Mouse (Mus musculus): ENCODE results near the gene Unc13d. TPM values are rescaled to one million over a fixed set of nuclear protein-coding genes. Genes with fewer than 3 reads are reported as not detected.

The Unc13d gene
- total RNA-seq, 2 experiments from 2014 or later, result 1.5 to 2.0 TPM

- no peak for TF ChIP-seq CTCF (IDR thresholded peaks at IDR 0.05)
- peak overlapping the region; percentile 70 for H3K27ac ChIP-seq
- intact Hi-C loops (cut with DNase I), result no loop called here
- H3K4me3 ChIP-seq, result no peak overlapping the region
- no peak for DNase-seq (ENCODE audit: extremely low spot score in 1 of 2, low spot score in 2 of 2)
These were observed 20.4 kb downstream of the Unc13d start for GRCm38 (mm10) chr11:116057237-116057881.

GRCm38 (mm10) chr11:116055873-116056272 is 21.9 kb downstream of the Unc13d start:
- H3K27ac ChIP-seq, result no peak overlapping the region
- no peak overlapping the region for H3K4me3 ChIP-seq
- no peak for TF ChIP-seq CTCF (IDR thresholded peaks at IDR 0.05)
- intact Hi-C loops (cut with DNase I), result no loop called here
- DNase-seq (ENCODE audit: extremely low spot score in 1 of 2, low spot score in 2 of 2), result no peak

GRCm38 (mm10) chr11:116053510-116054229 is 24.1 kb downstream of the Unc13d start:
- H3K27ac ChIP-seq, result no peak overlapping the region
- H3K4me3 ChIP-seq, result no peak overlapping the region
- DNase-seq (ENCODE audit: extremely low spot score in 1 of 2, low spot score in 2 of 2), result no peak
- TF ChIP-seq CTCF (IDR thresholded peaks at IDR 0.05), result no peak
- intact Hi-C loops (cut with DNase I), result no loop called here

- H3K4me3 ChIP-seq, result no peak overlapping the region
- no peak for TF ChIP-seq CTCF (IDR thresholded peaks at IDR 0.05)
- intact Hi-C loops (cut with DNase I), result no loop called here
- no peak overlapping the region for H3K27ac ChIP-seq
- DNase-seq (ENCODE audit: extremely low spot score in 1 of 2, low spot score in 2 of 2), result no peak
These were observed 27.6 kb downstream of the Unc13d start for GRCm38 (mm10) chr11:116050196-116050595.

- DNase-seq (ENCODE audit: extremely low spot score in 1 of 2, low spot score in 2 of 2), result no peak
- H3K4me3 ChIP-seq, result no peak overlapping the region
- no peak overlapping the region for H3K27ac ChIP-seq
- TF ChIP-seq CTCF (IDR thresholded peaks at IDR 0.05), result no peak
- intact Hi-C loops (cut with DNase I), result no loop called here
These were observed 28.2 kb downstream of the Unc13d start for GRCm38 (mm10) chr11:116049610-116050009.

- no peak for TF ChIP-seq CTCF (IDR thresholded peaks at IDR 0.05)
- intact Hi-C loops (cut with DNase I), result no loop called here
These were observed 32.6 kb downstream of the Unc13d start for GRCm38 (mm10) chr11:116045173-116045572.

GRCm38 (mm10) chr11:116043286-116043685 is 34.5 kb downstream of the Unc13d start:
- H3K4me3 ChIP-seq, result no peak overlapping the region

More at GRCm38 (mm10) chr11:116045173-116045572, 32.6 kb downstream of the Unc13d start:
- no peak for DNase-seq (ENCODE audit: extremely low spot score in 1 of 2, low spot score in 2 of 2)
- H3K4me3 ChIP-seq, result no peak overlapping the region
- no peak overlapping the region for H3K27ac ChIP-seq

GRCm38 (mm10) chr11:116042372-116043138 is 35.2 kb downstream of the Unc13d start:
- DNase-seq (ENCODE audit: extremely low spot score in 1 of 2, low spot score in 2 of 2), result no peak
- intact Hi-C loops (cut with DNase I), result no loop called here
- TF ChIP-seq CTCF (IDR thresholded peaks at IDR 0.05), result no peak
- Histone ChIP-seq H3K27ac (no peak overlapping the region), H3K4me3 (no peak overlapping the region)

More at GRCm38 (mm10) chr11:116043286-116043685, 34.5 kb downstream of the Unc13d start:
- no peak for DNase-seq (ENCODE audit: extremely low spot score in 1 of 2, low spot score in 2 of 2)
- no peak for TF ChIP-seq CTCF (IDR thresholded peaks at IDR 0.05)
- no peak overlapping the region for H3K27ac ChIP-seq
- intact Hi-C loops (cut with DNase I), result no loop called here

GRCm38 (mm10) chr11:116041833-116042232 is 35.9 kb downstream of the Unc13d start:
- no peak for DNase-seq (ENCODE audit: extremely low spot score in 1 of 2, low spot score in 2 of 2)
- peak; percentile 6; the same call in 1 of the 2 replicates for TF ChIP-seq CTCF (IDR thresholded peaks at IDR 0.05)
- no peak overlapping the region for H3K27ac ChIP-seq
- no peak overlapping the region for H3K4me3 ChIP-seq
- intact Hi-C loops (cut with DNase I), result no loop called here

GRCm38 (mm10) chr11:116040593-116040992 is 37.2 kb downstream of the Unc13d start:
- no peak for TF ChIP-seq CTCF (IDR thresholded peaks at IDR 0.05)
- no peak for DNase-seq (ENCODE audit: extremely low spot score in 1 of 2, low spot score in 2 of 2)
- intact Hi-C loops (cut with DNase I), result no loop called here
- Histone ChIP-seq H3K27ac (no peak overlapping the region), H3K4me3 (no peak overlapping the region)

GRCm38 (mm10) chr11:116037826-116038225 is 39.9 kb downstream of the Unc13d start:
- DNase-seq (ENCODE audit: extremely low spot score in 1 of 2, low spot score in 2 of 2), result no peak
- no peak overlapping the region for H3K27ac ChIP-seq
- no peak for TF ChIP-seq CTCF (IDR thresholded peaks at IDR 0.05)
- no peak overlapping the region for H3K4me3 ChIP-seq
- intact Hi-C loops (cut with DNase I), result no loop called here

- no peak for TF ChIP-seq CTCF (IDR thresholded peaks at IDR 0.05)
- no peak overlapping the region for H3K27ac ChIP-seq
These were observed 41.1 kb downstream of the Unc13d start for GRCm38 (mm10) chr11:116036671-116037070.

More at GRCm38 (mm10) chr11:116036671-116037070, 41.1 kb downstream of the Unc13d start:
- no peak overlapping the region for H3K4me3 ChIP-seq
- intact Hi-C loops (cut with DNase I), result no loop called here
- DNase-seq (ENCODE audit: extremely low spot score in 1 of 2, low spot score in 2 of 2), result no peak

Data from left cerebral cortex, adult 2 months (tissue).